Mouse (Mus musculus) gastrocnemius, postnatal 4 days (tissue): ENCODE data around the gene Gjc2. TPM values are rescaled to one million over a fixed set of nuclear protein-coding genes. Genes with fewer than 3 reads are reported as not detected.

Experiments used
- DNase-seq, 2 experiments: peaks; one replicate each; pipeline ENCODE4 v3.0.0; 2021 to 2022; ENCODE audit warnings: low spot score in 2 of 2, mixed read lengths in 2 of 2
- total RNA-seq, 2 experiments: library from RNA; stranded (reverse); gene quantifications; 2 replicates each; pipeline ENCODE4 v1.2.3; 2021

The Gjc2 gene
- total RNA-seq, 2 experiments from 2014 or later = 1.7 to 2.1 TPM

GRCm38 (mm10) chr11:59209003-59209441 lies 26.0 kb upstream of the Gjc2 start:
- peak; percentile 41 to 71 for DNase-seq

DNA sequence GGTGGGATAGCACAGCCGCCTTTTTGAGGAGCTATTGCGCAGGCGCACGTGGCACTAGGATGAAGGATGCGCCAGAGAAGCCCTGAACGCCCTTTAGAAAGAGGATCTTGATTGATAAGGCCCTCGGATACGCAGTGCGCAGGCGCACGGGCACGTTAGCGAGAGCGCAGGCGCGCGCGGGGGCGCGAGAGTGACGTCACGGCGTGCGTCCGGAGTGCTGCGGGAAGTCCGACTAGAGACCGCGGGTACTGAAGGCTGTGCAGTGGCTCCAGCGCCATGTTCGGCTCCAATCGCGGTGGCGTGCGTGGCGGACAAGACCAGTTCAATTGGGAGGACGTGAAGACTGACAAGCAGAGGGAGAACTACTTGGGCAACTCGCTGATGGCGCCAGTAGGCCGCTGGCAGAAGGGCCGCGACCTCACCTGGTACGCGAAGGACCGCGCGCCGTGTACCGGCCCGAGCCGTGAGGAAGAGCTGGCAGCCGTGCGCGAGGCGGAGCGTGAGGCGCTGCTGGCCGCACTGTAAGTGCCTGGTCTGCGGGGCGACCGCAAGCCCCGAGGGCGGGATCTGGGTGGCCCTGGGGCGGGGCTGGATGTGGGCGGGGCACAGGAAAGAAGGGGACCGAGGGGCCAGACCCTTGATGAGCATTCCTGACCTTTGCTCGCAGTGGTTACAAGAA lies 25.3 kb upstream of the Gjc2 start, which contains the start of gene 2310033P09Rik:
TSS of gene 2310033P09Rik (plus strand) at position 169 of the 679 bp plus-strand sequence.
- DNase-seq = peak; percentile 85 to 90

- DNase-seq = peak; percentile 95 to 97
These were observed 19.3 kb upstream of the Gjc2 start, which contains the start of gene Mrpl55 for GRCm38 (mm10) chr11:59202081-59202995. Gene Mrpl55, plus strand, starts transcription at chr11:59202486.

DNA sequence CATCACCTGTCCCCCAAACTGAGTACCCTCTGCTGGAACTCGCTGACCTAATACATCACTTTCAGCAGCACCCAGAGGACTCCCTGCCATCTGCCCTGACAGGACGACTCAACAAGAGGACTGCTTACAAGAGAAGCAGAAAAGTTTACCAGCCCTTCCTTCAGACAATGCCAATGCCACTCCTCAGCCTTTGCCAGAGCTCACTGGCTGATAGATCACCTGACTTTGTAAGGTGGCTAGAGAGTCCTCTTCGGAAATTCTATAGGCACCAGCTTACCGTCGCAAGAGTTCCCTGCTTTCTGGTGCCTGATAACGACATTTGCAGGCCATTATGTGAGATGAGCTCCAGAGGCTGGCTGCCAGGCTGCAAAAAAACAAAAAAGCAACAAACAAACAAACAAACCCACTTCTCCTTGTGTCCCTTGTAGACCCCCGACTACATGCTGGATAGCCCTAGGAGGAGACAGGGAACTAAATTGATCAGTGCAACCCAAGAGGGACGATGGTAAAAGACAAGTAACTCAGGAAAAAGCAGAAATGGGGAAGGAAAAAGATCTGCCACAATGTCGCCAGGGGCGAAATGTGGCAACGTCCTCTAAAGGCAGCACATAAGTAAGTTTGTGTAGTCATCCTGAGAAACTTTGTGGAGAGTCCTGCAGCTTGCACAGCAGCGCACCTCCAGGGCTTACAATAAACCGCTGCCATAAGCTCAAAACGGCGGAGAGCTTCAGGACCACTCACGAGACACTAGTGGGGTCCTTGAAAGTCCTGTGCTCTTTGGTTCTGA lies 18.4 kb upstream of the Gjc2 start:
- no peak for DNase-seq

DNA sequence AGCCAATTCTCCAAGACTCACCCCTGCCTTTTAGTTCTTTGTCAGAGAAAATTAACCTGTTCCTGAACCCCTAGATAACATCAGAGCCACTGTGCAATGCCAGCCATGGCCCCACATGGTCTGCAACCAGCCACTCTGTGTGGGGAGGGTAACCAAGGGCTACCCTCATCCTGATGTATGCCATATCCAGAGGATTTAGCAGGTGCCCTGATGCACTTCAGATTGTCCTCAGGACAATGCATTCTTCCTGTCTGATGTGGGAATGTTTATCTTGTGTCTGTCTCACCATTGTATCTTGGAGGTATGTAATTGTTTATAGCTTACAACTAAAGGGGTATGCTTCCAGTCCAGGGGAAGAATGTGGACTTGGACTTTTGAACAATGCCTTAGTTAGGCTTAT lies 13.2 kb upstream of the Gjc2 start:
- DNase-seq = no peak

DNA sequence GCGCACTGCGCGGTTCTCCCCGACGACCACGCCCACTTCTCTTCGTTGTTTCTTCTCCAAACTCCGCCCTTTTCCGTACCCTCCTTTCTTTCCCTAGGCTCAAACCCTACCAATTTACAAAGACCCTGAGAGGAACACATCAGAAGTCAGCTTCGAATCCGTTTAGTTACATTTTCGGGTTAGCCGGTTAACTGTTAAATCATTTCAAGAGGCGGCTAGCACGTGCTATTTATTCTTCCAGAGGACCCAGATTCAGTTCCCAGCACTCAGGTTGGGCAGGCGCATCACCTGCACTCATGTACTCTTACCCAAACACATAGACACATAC lies 9.0 kb upstream of the Gjc2 start, which contains the start of gene Guk1:
TSS of gene Guk1 (minus strand) at position 154 of the 328 bp plus-strand sequence.
- no peak for DNase-seq

GRCm38 (mm10) chr11:59191231-59192058 lies 8.4 kb upstream of the Gjc2 start:
- DNase-seq = peak; percentile 77 to 85

GRCm38 (mm10) chr11:59187706-59188105 lies 4.7 kb upstream of the Gjc2 start:
- DNase-seq = no peak

GRCm38 (mm10) chr11:59185490-59185889 lies 2.5 kb upstream of the Gjc2 start:
- no peak for DNase-seq

DNA sequence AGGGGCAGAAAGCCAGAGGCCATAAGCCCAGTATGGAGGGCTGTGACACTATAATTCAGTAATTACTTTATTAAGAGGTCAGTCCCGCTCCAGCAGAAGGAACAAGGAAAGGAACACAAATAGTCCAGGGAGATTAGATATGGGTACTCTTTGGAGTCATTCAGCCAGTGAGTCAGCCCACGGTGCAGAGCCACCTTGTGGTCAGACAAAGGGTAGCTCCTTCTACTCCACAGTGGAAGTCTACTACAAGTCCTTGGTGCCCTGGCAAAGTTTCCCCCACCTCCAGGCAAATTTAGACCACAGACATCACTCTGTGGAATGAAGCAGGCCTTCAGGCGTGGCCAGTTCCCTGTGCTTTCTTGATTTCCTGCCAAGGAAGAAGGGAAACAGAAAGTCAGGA lies 808 bp upstream of the Gjc2 start:
- DNase-seq = peak in 1 of 2 experiments; percentile 54

GRCm38 (mm10) chr11:59176921-59177320 lies 6.1 kb downstream of the Gjc2 start:
- DNase-seq = no peak

- DNase-seq = no peak
These were observed 6.5 kb downstream of the Gjc2 start for GRCm38 (mm10) chr11:59176475-59176874.

DNA sequence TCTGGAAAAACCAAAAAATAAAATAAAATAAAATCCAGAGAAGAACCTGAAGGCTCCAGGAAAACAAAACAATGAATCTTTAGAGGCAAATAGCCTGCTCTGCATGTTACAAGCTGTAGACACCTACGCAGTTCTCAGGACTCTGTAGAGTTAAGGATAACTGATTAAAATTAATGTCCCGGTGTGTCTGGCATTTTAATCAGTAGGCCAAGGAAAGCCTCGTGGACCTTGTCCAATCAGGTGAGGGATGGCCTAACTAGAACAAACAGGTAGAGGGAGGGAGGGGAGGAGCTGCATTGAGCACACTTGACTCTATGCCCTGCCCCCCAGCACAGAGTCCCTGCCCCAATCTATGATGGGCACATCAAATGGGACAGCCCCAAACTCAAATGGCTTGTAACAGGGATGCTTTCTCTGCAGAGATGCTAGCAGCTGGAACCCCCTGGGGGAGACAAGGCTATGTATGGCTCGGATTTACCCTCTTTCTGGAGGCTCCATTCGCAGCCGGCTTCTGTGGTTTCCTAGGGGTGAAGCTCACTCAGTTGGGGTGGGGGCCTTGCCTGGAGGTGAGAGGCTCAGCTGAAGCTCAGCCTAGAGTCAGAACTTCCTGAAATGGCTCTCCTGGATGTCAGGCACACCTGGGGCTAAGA lies 8.7 kb downstream of the Gjc2 start:
- no peak for DNase-seq

DNA sequence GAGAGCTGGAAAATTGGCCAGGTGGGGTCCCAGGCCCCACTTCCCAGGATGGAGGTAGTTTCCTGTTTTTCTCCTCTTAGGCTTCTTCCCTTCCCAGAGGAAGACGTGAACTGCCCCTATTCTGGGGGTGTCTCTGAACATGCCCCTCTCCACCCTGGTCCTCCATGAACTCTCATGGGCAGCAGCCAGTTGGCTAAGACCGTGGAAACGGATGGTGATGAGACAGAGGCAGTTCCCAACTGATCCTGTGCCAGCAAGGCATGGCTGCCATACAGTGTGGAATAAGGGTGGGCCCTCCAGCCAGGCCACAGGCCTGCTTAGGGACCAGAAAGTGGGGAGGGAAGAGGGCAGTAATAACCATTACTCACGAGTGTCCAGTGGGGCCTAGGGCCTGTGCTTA lies 12.5 kb downstream of the Gjc2 start:
- no peak for DNase-seq

GRCm38 (mm10) chr11:59169807-59170206 lies 13.2 kb downstream of the Gjc2 start:
- DNase-seq = no peak

DNA sequence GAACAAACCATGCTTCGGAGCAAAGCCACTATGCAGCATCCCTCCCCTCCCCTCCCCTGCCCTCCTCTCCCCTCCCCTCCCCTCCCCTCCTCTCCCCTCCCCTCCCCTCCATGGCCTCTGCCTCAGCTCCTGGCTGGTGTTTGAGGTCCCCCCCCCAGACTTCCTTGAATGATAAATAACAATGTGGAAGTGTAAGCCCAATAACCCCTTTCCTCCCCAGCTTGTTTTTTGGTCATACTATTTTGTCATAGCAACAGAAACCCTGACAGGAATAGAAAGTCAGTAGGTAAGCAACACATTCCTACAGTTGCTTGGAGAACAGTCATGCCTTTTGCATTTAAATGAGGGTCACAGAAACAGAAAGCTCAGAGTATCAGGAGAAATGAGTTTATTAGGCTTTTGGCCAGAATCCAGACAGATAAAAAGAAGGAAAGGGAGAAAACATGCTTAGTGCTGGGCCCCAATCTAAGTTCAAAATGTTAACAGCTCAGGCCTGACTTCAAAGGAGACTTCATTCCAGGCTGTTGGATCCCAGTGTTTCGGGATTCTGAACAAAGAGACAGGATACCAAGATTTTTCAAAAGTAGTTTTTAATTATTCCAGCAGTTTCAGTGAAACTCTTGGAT lies 17.3 kb downstream of the Gjc2 start:
- no peak for DNase-seq

DNA sequence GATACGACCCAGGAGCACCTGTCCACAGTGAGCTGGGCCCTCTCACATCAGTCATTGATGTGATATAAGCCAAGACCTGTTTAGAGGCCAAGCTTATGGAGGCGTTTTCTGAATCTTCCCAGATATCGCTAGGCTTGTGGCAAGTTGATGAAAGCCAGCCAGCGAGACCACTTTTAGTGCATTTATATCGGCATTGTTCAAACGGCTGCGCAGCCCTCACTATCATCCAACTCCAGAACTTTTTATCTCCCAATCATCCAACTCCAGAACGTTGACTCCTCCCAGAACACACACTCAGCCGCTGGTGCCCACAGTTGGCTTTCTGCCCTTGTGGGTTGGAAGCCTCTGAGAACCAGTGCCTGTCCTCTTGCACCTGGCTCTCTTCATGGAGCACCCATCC lies 18.6 kb downstream of the Gjc2 start:
- DNase-seq = no peak

DNA sequence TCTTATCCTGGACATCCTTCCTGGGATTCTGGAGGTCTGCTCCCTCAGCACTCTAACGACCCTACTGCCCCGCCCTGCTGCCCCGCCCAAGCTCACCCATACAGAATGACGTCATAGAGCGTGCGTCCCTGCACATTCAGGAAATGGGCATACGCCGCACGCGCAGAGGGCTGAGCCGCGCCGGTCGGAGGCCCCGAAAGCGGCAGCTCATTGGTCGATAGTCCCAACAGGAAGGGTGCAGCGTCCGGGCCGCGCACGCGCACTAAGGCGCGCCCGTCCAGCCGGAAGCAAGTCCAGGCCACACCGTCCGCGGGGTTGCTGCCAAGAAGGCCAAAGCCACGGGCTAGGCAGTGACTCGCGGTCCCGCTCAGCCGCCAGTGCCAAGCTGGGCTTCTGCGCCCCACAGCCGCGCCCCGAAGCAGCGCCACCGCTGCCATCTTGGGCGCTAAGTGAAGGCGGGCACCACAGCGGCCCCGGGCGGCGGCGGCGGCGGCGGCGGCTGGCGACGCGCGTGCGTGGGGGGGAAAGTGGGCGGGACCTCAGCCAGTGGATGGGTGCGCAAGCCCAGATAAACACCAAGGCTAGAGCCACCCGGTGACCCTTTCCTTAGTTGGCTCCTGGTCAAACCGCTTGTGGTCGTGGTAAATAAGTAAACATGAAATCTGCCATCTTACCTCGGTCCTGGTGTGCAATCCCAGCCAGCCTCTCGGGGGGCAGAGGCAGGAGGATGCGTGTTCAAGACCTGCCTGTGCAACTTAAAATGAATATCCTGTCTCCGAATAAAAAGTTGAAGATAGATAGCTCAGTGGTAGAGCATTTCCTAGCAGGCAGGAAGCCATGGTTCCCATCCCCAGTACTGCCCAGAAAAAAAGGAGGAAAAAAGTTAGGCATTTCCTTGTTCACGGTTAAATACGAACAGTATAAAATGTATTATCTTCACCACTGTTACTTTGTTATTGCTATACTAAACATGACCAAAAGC lies 19.5 kb downstream of the Gjc2 start, which contains the start of gene Iba57:
TSS of gene Iba57 (minus strand) at position 485 of the 982 bp plus-strand sequence.
- DNase-seq = peak; percentile 90 to 95
